Mouse (Mus musculus): Measurements from ENCODE around the gene Fez1. TPM values are rescaled to one million over a fixed set of nuclear protein-coding genes. Genes with fewer than 3 reads are reported as not detected.

The Fez1 gene
- polyA plus RNA-seq, 1 experiment from 2014 or later, result not detected

GRCm38 (mm10) chr9:36820969-36821643 lies 558 bp upstream of the Fez1 start:
- Histone ChIP-seq H3K36me3 (ENCODE audit: inconsistent target) (no peaks in the 10 kb centered on the region), H3K79me2 (ENCODE audit: inconsistent target) (no peaks in the 10 kb centered on the region), H3K27ac (no peak overlapping the region), H3K4me3 (ENCODE audit: inconsistent target) (no peak overlapping the region)
- 73% methylated on average over 8 of the region's 9 CpGs for WGBS (ENCODE audit: missing documents)

GRCm38 (mm10) chr9:36822024-36822423 lies 360 bp downstream of the Fez1 start:
- Histone ChIP-seq H3K4me3 (ENCODE audit: inconsistent target) (no peak overlapping the region), H3K79me2 (ENCODE audit: inconsistent target) (no peaks in the 10 kb centered on the region), H3K27ac (no peak overlapping the region), H3K36me3 (ENCODE audit: inconsistent target) (no peaks in the 10 kb centered on the region)
- 63% methylated on average over 2 of the region's 2 CpGs for WGBS (ENCODE audit: missing documents)

GRCm38 (mm10) chr9:36826612-36827363 lies 5.1 kb downstream of the Fez1 start:
- H3K79me2 ChIP-seq (ENCODE audit: inconsistent target), result no peaks in the 10 kb centered on the region
- no peaks in the 10 kb centered on the region for H3K36me3 ChIP-seq (ENCODE audit: inconsistent target)
- no peak overlapping the region for H3K4me3 ChIP-seq (ENCODE audit: inconsistent target)
- no peak overlapping the region for H3K27ac ChIP-seq
- 61% methylated on average over 2 of the region's 2 CpGs for WGBS (ENCODE audit: missing documents)

- H3K79me2 ChIP-seq (ENCODE audit: inconsistent target), result no peaks in the 10 kb centered on the region
- H3K27ac ChIP-seq, result no peak overlapping the region
- no peaks in the 10 kb centered on the region for H3K36me3 ChIP-seq (ENCODE audit: inconsistent target)
- 80% methylated on average over 6 of the region's 6 CpGs for WGBS (ENCODE audit: missing documents)
- no peak overlapping the region for H3K4me3 ChIP-seq (ENCODE audit: inconsistent target)
These were observed 9.7 kb downstream of the Fez1 start for GRCm38 (mm10) chr9:36831401-36831800.

DNA sequence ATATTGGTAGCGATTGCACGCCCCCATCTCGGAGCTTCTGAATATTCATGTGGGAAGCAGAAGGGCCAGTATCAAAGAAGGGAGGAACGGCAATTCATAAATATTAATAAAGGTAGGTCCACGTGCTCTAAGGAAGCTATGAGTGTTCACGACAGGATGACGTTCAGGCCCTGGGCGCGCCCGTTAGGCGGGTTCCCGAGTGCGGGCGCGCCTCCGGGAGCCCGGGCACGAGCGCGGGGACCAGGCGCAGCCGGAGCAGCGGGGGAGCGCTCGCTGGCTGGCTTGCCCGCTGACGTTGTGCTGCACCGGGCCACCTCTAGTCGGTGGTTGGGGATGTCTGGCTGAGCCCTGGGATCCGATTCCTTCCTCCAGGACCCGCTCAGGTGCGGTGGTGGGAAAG lies 10.9 kb downstream of the Fez1 start:
- H3K4me3 ChIP-seq (ENCODE audit: inconsistent target), result no peak overlapping the region
- H3K27ac ChIP-seq, result no peak overlapping the region
- 2% methylated on average over 32 of the region's 32 CpGs for WGBS (ENCODE audit: missing documents)
- H3K36me3 ChIP-seq (ENCODE audit: inconsistent target), result no peaks in the 10 kb centered on the region
- H3K79me2 ChIP-seq (ENCODE audit: inconsistent target), result no peaks in the 10 kb centered on the region

GRCm38 (mm10) chr9:36833043-36833881 lies 11.6 kb downstream of the Fez1 start:
- WGBS (ENCODE audit: missing documents), result 11% methylated on average over 24 of the region's 31 CpGs
- Histone ChIP-seq H3K27ac (no peak overlapping the region), H3K36me3 (ENCODE audit: inconsistent target) (no peaks in the 10 kb centered on the region), H3K4me3 (ENCODE audit: inconsistent target) (no peak overlapping the region), H3K79me2 (ENCODE audit: inconsistent target) (no peaks in the 10 kb centered on the region)

DNA sequence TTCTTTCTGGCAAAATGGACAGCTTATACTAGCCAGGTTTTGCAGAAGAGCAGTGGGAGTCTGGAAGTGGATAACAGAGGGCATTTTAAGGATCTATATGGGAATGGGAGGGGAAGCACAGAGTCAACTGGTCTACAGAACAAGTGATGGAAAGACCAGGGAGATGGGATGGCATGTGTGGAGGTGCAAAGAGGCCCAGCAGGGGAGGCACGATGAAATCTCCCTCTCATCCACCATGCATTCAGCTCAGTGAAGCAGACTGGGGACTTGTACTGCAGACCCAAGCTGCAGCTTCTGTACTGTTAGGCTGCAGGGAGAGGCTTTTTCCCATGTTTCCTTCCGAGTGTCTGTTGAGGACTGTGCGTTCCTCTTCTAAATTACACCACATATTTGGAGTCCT lies 12.2 kb downstream of the Fez1 start:
- Histone ChIP-seq H3K4me3 (ENCODE audit: inconsistent target) (no peak overlapping the region), H3K79me2 (ENCODE audit: inconsistent target) (no peaks in the 10 kb centered on the region), H3K36me3 (ENCODE audit: inconsistent target) (no peaks in the 10 kb centered on the region), H3K27ac (no peak overlapping the region)
- WGBS (ENCODE audit: missing documents), result 60% methylated on average over 3 of the region's 3 CpGs

GRCm38 (mm10) chr9:36846346-36846745 lies 24.7 kb downstream of the Fez1 start:
- Histone ChIP-seq H3K79me2 (ENCODE audit: inconsistent target) (no peaks in the 10 kb centered on the region), H3K4me3 (ENCODE audit: inconsistent target) (no peak overlapping the region), H3K27ac (no peak overlapping the region), H3K36me3 (ENCODE audit: inconsistent target) (no peaks in the 10 kb centered on the region)
- WGBS (ENCODE audit: missing documents), result 66% methylated on average over 4 of the region's 4 CpGs

DNA sequence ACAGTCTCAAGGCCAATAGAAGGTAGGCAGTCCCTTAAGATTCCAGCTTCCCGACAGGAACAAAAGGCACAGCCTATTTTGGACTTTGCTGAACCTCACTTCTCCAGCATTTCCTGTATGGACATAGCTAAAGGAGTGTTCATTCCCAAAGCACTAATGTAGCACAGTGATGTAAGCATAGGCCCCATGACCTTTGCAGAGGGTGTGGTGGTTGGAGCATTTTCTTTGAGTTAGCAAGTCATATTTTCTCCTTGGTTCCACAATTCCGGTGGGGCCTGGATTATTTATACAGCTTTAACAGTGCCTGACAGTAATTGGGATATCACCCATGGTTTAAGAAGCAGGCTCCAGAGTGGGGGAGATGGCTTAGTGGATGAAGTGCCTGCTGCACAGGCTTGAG lies 27.0 kb downstream of the Fez1 start:
- H3K36me3 ChIP-seq (ENCODE audit: inconsistent target), result no peaks in the 10 kb centered on the region
- H3K4me3 ChIP-seq (ENCODE audit: inconsistent target), result no peak overlapping the region
- 69% methylated on average over 2 of the region's 2 CpGs for WGBS (ENCODE audit: missing documents)
- no peaks in the 10 kb centered on the region for H3K79me2 ChIP-seq (ENCODE audit: inconsistent target)
- no peak overlapping the region for H3K27ac ChIP-seq

DNA sequence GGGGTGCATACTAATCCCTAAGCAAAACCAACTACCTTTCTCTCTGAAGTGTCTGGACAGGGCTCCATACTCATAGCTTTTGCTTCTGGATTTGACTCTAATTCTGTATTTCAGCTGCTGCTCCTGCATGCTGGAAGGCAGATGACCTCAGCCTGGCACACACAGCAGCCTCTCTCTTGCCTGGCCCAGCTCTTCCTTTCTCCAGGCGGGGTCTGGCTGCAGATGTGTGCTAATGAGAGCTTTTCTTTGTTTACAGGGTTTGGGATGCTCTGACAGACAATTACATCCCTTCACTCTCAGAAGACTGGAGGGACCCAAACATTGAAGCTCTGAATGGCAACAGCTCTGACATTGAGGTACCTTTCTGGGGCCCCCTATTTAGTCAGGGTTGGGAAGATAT lies 28.4 kb downstream of the Fez1 start:
- no peak overlapping the region for H3K27ac ChIP-seq
- 47% methylated on average over 1 of the region's 1 CpGs for WGBS (ENCODE audit: missing documents)
- no peaks in the 10 kb centered on the region for H3K36me3 ChIP-seq (ENCODE audit: inconsistent target)
- H3K4me3 ChIP-seq (ENCODE audit: inconsistent target), result no peak overlapping the region
- no peaks in the 10 kb centered on the region for H3K79me2 ChIP-seq (ENCODE audit: inconsistent target)

- no peaks in the 10 kb centered on the region for H3K79me2 ChIP-seq (ENCODE audit: inconsistent target)
- H3K27ac ChIP-seq, result no peak overlapping the region
- no peaks in the 10 kb centered on the region for H3K36me3 ChIP-seq (ENCODE audit: inconsistent target)
- WGBS (ENCODE audit: missing documents), result 84% methylated on average over 2 of the region's 2 CpGs
- no peak overlapping the region for H3K4me3 ChIP-seq (ENCODE audit: inconsistent target)
These were observed 30.5 kb downstream of the Fez1 start for GRCm38 (mm10) chr9:36852175-36852574.

DNA sequence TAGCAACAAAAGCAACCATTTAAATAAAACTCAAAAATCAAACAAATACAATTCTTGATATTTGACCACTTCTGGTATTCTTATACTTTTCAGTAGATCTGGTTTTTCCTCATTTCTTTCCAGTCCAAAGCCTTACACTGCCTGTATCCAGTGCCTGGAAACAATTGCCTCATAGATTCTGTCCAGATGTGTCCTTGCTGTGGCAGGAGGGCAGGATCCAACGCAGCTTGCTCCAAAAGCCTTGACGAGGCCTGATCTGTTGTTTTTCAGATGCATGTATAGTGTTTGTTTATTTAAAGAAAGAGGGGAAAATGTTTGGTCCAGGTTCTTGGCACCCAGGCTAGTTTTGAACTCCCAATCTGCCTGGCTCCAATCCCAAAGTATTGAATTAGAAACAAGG lies 34.7 kb downstream of the Fez1 start:
- Histone ChIP-seq H3K27ac (no peak overlapping the region), H3K36me3 (ENCODE audit: inconsistent target) (no peaks in the 10 kb centered on the region), H3K4me3 (ENCODE audit: inconsistent target) (no peak overlapping the region), H3K79me2 (ENCODE audit: inconsistent target) (no peaks in the 10 kb centered on the region)
- 92% methylated on average over 2 of the region's 2 CpGs for WGBS (ENCODE audit: missing documents)

DNA sequence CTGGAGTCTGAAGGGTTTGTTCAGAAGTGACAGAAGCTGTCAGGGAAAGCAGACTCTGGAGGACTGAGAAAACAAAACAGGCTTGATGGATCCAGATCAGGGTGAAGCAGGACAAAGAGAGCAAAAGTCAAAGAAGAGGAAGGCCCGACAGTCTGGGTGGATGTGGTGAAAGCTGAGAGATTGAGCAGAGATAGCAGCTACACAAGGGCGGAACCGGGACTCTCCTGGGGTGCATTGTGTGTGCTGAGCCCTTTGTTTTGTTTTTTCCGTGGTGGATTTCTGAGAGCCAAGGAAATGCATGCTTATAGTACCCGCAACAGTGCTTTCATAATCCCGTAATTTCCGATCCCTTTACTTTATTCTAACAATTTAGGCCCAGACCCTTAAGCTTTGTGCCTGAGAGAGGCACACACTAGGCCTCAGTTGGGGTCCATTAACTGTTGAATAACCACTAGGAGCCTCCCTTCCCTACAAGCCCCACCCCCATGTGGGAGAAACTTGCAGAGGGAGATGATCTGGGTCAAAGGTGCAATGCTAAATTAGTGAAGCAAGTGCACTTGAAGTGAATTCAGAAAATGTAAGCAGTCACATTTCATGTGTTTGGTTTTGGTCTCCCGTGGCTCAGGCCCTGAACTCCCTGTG lies 35.9 kb downstream of the Fez1 start:
- no peaks in the 10 kb centered on the region for H3K79me2 ChIP-seq (ENCODE audit: inconsistent target)
- no peaks in the 10 kb centered on the region for H3K36me3 ChIP-seq (ENCODE audit: inconsistent target)
- no peak overlapping the region for H3K27ac ChIP-seq
- WGBS (ENCODE audit: missing documents), result 65% methylated on average over 8 of the region's 8 CpGs
- no peak overlapping the region for H3K4me3 ChIP-seq (ENCODE audit: inconsistent target)

DNA sequence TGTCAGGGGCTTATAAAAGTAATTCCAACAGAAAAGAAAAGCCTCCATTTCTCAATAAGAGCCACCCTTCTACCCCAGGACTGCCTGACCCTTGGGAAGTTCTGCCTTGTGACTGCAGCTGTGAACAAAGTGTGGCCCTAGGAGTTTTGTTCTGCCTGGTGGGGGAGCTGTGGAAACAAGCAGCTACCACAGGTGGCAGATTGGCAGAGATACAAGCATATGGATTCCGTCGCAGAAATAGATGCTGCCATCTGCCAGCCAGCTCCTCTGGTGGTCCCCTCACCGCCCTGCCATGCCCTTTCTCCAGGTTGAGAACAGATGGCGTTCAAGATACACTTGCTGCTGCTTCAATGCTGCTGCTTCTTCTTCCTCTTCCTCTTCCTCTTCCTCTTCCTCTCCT lies 37.0 kb downstream of the Fez1 start:
- H3K79me2 ChIP-seq (ENCODE audit: inconsistent target), result no peaks in the 10 kb centered on the region
- WGBS (ENCODE audit: missing documents), result 75% methylated on average over 2 of the region's 4 CpGs
- no peak overlapping the region for H3K27ac ChIP-seq
- H3K36me3 ChIP-seq (ENCODE audit: inconsistent target), result no peaks in the 10 kb centered on the region
- H3K4me3 ChIP-seq (ENCODE audit: inconsistent target), result no peak overlapping the region
